Mouse (Mus musculus): ENCODE data around the gene Pacsin2. TPM values are rescaled to one million over a fixed set of nuclear protein-coding genes. Genes with fewer than 3 reads are reported as not detected.
"Not testable (repeated sequence)": the region's sequence is repeated elsewhere in the genome, so short reads cannot be mapped to it uniquely, and the experiment has no call there.

The Pacsin2 gene
- polyA plus RNA-seq, 1 experiment from 2014 or later, result 60.7 TPM

GRCm38 (mm10) chr15:83408216-83408615, 56.2 kb downstream of the Pacsin2 start:
- Histone ChIP-seq H3K4me1 (peaks cover 24% of the 10 kb centered on the region), H3K36me3 (replicated peaks) (peaks cover 5% of the 10 kb centered on the region), H3K9me3 (no peaks in the 10 kb centered on the region), H3K27ac (replicated peaks) (no peak overlapping the region), H3K4me3 (no peak overlapping the region), H3K27me3 (replicated peaks; ENCODE audit: low read depth, poor library complexity, severe bottlenecking) (no peaks in the 10 kb centered on the region)
- no peak for DNase-seq (ENCODE audit: low spot score)
- WGBS, result 89% methylated on average over 5 of the region's 5 CpGs

- DNase-seq (ENCODE audit: low spot score), result no peak
- H3K4me1 ChIP-seq, result peaks cover 24% of the 10 kb centered on the region
- peaks cover 5% of the 10 kb centered on the region for H3K36me3 ChIP-seq (replicated peaks)
- H3K4me3 ChIP-seq, result no peak overlapping the region
- H3K27me3 ChIP-seq (replicated peaks; ENCODE audit: low read depth, poor library complexity, severe bottlenecking), result no peaks in the 10 kb centered on the region
- H3K27ac ChIP-seq (replicated peaks), result no peak overlapping the region
- H3K9me3 ChIP-seq, result no peaks in the 10 kb centered on the region
- 88% methylated on average over 5 of the region's 5 CpGs for WGBS
These were observed 56.9 kb downstream of the Pacsin2 start for GRCm38 (mm10) chr15:83407502-83407901.

GRCm38 (mm10) chr15:83405866-83406265, 58.5 kb downstream of the Pacsin2 start:
- whole genome bisulfite sequencing, result 89% methylated on average over 23 of the region's 40 CpGs

GRCm38 (mm10) chr15:83404008-83404407, 60.4 kb downstream of the Pacsin2 start:
- H3K9me3 ChIP-seq, result no peaks in the 10 kb centered on the region
- 93% methylated on average over 3 of the region's 3 CpGs for WGBS
- DNase-seq (ENCODE audit: low spot score), result no peak
- H3K4me3 ChIP-seq, result no peak overlapping the region
- H3K27me3 ChIP-seq (replicated peaks; ENCODE audit: low read depth, poor library complexity, severe bottlenecking), result no peaks in the 10 kb centered on the region
- H3K36me3 ChIP-seq (replicated peaks), result peaks cover 15% of the 10 kb centered on the region
- H3K27ac ChIP-seq (replicated peaks), result no peak overlapping the region
- peaks cover 17% of the 10 kb centered on the region for H3K4me1 ChIP-seq

More at GRCm38 (mm10) chr15:83405866-83406265, 58.5 kb downstream of the Pacsin2 start:
- DNase-seq (ENCODE audit: low spot score); H3K9me3 ChIP-seq; H3K27ac ChIP-seq (replicated peaks); H3K27me3 ChIP-seq (replicated peaks; ENCODE audit: low read depth, poor library complexity, severe bottlenecking); H3K4me3 ChIP-seq: not testable (repeated sequence)
- Histone ChIP-seq H3K36me3 (replicated peaks) (peaks cover 11% of the 10 kb centered on the region), H3K4me1 (peaks cover 19% of the 10 kb centered on the region)

GRCm38 (mm10) chr15:83403016-83403415, 61.4 kb downstream of the Pacsin2 start:
- WGBS, result 60% methylated on average over 5 of the region's 5 CpGs
- H3K4me1 ChIP-seq, result peaks cover 20% of the 10 kb centered on the region
- no peak for DNase-seq (ENCODE audit: low spot score)

GRCm38 (mm10) chr15:83392722-83393121, 71.7 kb downstream of the Pacsin2 start:
- no peak overlapping the region for H3K4me3 ChIP-seq
- no peak overlapping the region for H3K27ac ChIP-seq (replicated peaks)
- peaks cover 25% of the 10 kb centered on the region for H3K4me1 ChIP-seq
- peaks cover 31% of the 10 kb centered on the region for H3K36me3 ChIP-seq (replicated peaks)
- 88% methylated on average over 2 of the region's 2 CpGs for WGBS
- no peaks in the 10 kb centered on the region for H3K27me3 ChIP-seq (replicated peaks; ENCODE audit: low read depth, poor library complexity, severe bottlenecking)
- no peaks in the 10 kb centered on the region for H3K9me3 ChIP-seq
- no peak for DNase-seq (ENCODE audit: low spot score)

More at GRCm38 (mm10) chr15:83403016-83403415, 61.4 kb downstream of the Pacsin2 start:
- no peaks in the 10 kb centered on the region for H3K27me3 ChIP-seq (replicated peaks; ENCODE audit: low read depth, poor library complexity, severe bottlenecking)
- H3K9me3 ChIP-seq, result no peaks in the 10 kb centered on the region
- H3K4me3 ChIP-seq, result no peak overlapping the region
- no peak overlapping the region for H3K27ac ChIP-seq (replicated peaks)
- H3K36me3 ChIP-seq (replicated peaks), result peaks cover 15% of the 10 kb centered on the region

GRCm38 (mm10) chr15:83387911-83388310, 76.5 kb downstream of the Pacsin2 start:
- H3K27ac ChIP-seq (replicated peaks), result no peak overlapping the region
- WGBS, result 88% methylated on average over 2 of the region's 2 CpGs
- H3K27me3 ChIP-seq (replicated peaks; ENCODE audit: low read depth, poor library complexity, severe bottlenecking), result no peaks in the 10 kb centered on the region
- H3K9me3 ChIP-seq, result no peaks in the 10 kb centered on the region
- H3K36me3 ChIP-seq (replicated peaks), result peaks cover 79% of the 10 kb centered on the region
- no peaks in the 10 kb centered on the region for H3K4me1 ChIP-seq
- no peak overlapping the region for H3K4me3 ChIP-seq
- DNase-seq (ENCODE audit: low spot score), result no peak

- 83% methylated on average over 2 of the region's 2 CpGs for WGBS
- Histone ChIP-seq H3K4me3 (no peak overlapping the region), H3K4me1 (no peaks in the 10 kb centered on the region), H3K36me3 (replicated peaks) (peaks cover 96% of the 10 kb centered on the region), H3K27me3 (replicated peaks; ENCODE audit: low read depth, poor library complexity, severe bottlenecking) (no peaks in the 10 kb centered on the region), H3K9me3 (no peaks in the 10 kb centered on the region), H3K27ac (replicated peaks) (no peak overlapping the region)
- DNase-seq (ENCODE audit: low spot score), result no peak
These were observed 80.8 kb downstream of the Pacsin2 start for GRCm38 (mm10) chr15:83383633-83384032.

- no peak for DNase-seq (ENCODE audit: low spot score)
- WGBS, result 94% methylated on average over 5 of the region's 5 CpGs
- Histone ChIP-seq H3K27ac (replicated peaks) (no peak overlapping the region), H3K4me1 (no peaks in the 10 kb centered on the region), H3K27me3 (replicated peaks; ENCODE audit: low read depth, poor library complexity, severe bottlenecking) (no peaks in the 10 kb centered on the region), H3K4me3 (no peak overlapping the region), H3K36me3 (replicated peaks) (peaks cover 96% of the 10 kb centered on the region), H3K9me3 (no peaks in the 10 kb centered on the region)
These were observed 81.3 kb downstream of the Pacsin2 start for GRCm38 (mm10) chr15:83383136-83383535.

- no peak overlapping the region for H3K27ac ChIP-seq (replicated peaks)
- no peak for DNase-seq (ENCODE audit: low spot score)
- no peaks in the 10 kb centered on the region for H3K9me3 ChIP-seq
- no peaks in the 10 kb centered on the region for H3K27me3 ChIP-seq (replicated peaks; ENCODE audit: low read depth, poor library complexity, severe bottlenecking)
- whole genome bisulfite sequencing, result 98% methylated on average over 4 of the region's 4 CpGs
- no peaks in the 10 kb centered on the region for H3K4me1 ChIP-seq
- no peak overlapping the region for H3K4me3 ChIP-seq
- H3K36me3 ChIP-seq (replicated peaks), result peaks cover 96% of the 10 kb centered on the region
These were observed 81.9 kb downstream of the Pacsin2 start for GRCm38 (mm10) chr15:83382467-83382866.

GRCm38 (mm10) chr15:83377153-83377552, 87.3 kb downstream of the Pacsin2 start:
- H3K27ac ChIP-seq (replicated peaks), result no peak overlapping the region

GRCm38 (mm10) chr15:83375136-83375535, 89.3 kb downstream of the Pacsin2 start:
- H3K27me3 ChIP-seq (replicated peaks; ENCODE audit: low read depth, poor library complexity, severe bottlenecking), result no peaks in the 10 kb centered on the region
- no peaks in the 10 kb centered on the region for H3K4me1 ChIP-seq
- WGBS, result 67% methylated on average over 4 of the region's 4 CpGs
- no peak overlapping the region for H3K4me3 ChIP-seq
- no peaks in the 10 kb centered on the region for H3K9me3 ChIP-seq
- DNase-seq (ENCODE audit: low spot score), result peak; percentile 53
- H3K36me3 ChIP-seq (replicated peaks), result peaks cover 43% of the 10 kb centered on the region
- no peak overlapping the region for H3K27ac ChIP-seq (replicated peaks)

More at GRCm38 (mm10) chr15:83377153-83377552, 87.3 kb downstream of the Pacsin2 start:
- H3K4me3 ChIP-seq, result no peak overlapping the region
- no peak for DNase-seq (ENCODE audit: low spot score)
- 89% methylated on average over 4 of the region's 4 CpGs for WGBS
- no peaks in the 10 kb centered on the region for H3K27me3 ChIP-seq (replicated peaks; ENCODE audit: low read depth, poor library complexity, severe bottlenecking)
- H3K36me3 ChIP-seq (replicated peaks), result peaks cover 60% of the 10 kb centered on the region
- H3K9me3 ChIP-seq, result no peaks in the 10 kb centered on the region
- no peaks in the 10 kb centered on the region for H3K4me1 ChIP-seq

GRCm38 (mm10) chr15:83374076-83374475, 90.3 kb downstream of the Pacsin2 start:
- no peaks in the 10 kb centered on the region for H3K9me3 ChIP-seq

GRCm38 (mm10) chr15:83368702-83369101, 95.7 kb downstream of the Pacsin2 start:
- not testable (repeated sequence) for H3K9me3 ChIP-seq; H3K4me1 ChIP-seq; H3K4me3 ChIP-seq; H3K36me3 ChIP-seq (replicated peaks); H3K27ac ChIP-seq (replicated peaks); DNase-seq (ENCODE audit: low spot score)
- WGBS, result 83% methylated on average over 4 of the region's 4 CpGs
- peaks cover 20% of the 10 kb centered on the region for H3K27me3 ChIP-seq (replicated peaks; ENCODE audit: low read depth, poor library complexity, severe bottlenecking)

More at GRCm38 (mm10) chr15:83374076-83374475, 90.3 kb downstream of the Pacsin2 start:
- no peaks in the 10 kb centered on the region for H3K27me3 ChIP-seq (replicated peaks; ENCODE audit: low read depth, poor library complexity, severe bottlenecking)
- DNase-seq (ENCODE audit: low spot score), result no peak
- H3K36me3 ChIP-seq (replicated peaks), result peaks cover 33% of the 10 kb centered on the region
- no peak overlapping the region for H3K4me3 ChIP-seq
- H3K27ac ChIP-seq (replicated peaks), result no peak overlapping the region
- no peaks in the 10 kb centered on the region for H3K4me1 ChIP-seq
